Mouse (Mus musculus) kidney, postnatal 36 days (tissue): ENCODE measurements around the gene Zfp651.

ENCODE experiments used
- DNase-seq, 2 experiments: peaks; one replicate each; pipeline ENCODE4 v3.0.0; 2021 to 2022; ENCODE audit warnings: mixed read lengths in 2 of 2

Zfp651 gene

DNA sequence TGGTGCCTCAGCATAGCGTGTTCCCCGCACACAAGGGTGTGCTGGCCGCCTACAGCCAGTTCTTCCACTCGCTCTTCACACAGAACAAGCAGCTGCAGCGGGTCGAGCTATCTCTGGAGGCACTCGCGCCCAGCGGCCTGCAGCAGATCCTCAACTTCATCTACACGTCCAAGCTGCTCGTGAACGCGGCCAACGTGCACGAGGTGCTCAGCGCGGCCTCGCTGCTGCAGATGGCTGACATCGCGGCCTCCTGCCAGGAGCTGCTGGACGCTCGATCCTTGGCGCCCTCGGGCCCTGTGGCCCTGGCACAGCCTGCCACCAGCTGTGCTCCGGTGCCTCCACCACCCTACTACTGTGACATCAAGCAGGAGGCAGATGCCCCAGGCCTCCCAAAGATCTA is 3.6 kb downstream of the Zfp651 start:
- no peak for DNase-seq

- DNase-seq: peak in 1 of 2 experiments; percentile 33
Observed at GRCm38 (mm10) chr9:121763716-121764115, 4.6 kb downstream of the Zfp651 start.

DNA sequence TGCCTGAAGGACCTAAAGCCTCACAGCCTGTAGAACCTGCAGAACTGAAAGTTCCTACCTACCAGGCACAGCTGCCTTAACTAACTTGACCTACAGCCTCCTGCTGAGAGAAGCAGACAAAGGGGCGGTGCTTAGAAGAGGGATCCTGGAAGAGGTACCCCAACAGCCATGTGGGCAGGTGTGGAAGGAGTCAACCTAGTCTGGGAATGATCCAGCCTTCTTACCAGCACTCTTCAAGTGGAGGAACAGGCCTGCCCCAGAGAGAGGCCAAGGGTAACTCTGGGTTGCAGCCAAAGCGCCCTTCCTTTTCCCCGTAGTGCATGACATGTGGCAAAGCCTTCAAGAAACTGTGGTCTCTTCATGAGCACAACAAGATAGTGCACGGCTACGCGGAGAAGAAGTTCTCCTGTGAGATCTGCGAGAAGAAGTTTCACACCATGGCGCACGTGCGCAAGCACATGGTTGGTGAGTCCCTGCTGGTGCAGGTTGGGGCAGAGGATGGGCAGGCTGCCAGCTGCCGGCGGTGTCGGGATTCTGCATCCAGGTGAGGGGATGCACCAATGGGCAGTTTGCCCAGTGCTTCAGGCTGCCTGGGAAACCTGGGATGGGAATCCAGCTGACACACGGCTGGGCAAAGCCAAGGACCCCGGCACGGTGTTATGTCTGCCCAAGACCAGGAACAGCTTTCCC is 6.2 kb downstream of the Zfp651 start:
- DNase-seq: no peak

DNA sequence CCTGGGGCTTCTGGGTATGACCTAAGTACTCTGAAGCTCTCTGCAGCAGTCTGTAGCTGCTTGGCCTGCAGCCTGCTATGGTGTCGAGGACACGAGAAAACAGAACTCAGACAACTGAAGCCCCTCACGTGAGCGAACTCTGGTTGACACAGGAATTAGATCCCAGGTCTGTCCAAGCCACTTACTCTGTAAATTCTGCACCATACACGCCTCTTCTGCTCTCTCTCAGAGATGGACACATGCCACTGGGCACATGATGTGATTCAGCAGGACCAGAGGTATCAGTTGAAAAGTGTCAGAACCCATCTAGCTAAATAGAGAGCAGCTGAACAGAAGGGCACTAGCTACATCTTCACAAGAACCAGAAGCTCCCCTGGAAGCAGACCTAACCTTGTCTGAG is 13.3 kb downstream of the Zfp651 start:
- DNase-seq: no peak

DNA sequence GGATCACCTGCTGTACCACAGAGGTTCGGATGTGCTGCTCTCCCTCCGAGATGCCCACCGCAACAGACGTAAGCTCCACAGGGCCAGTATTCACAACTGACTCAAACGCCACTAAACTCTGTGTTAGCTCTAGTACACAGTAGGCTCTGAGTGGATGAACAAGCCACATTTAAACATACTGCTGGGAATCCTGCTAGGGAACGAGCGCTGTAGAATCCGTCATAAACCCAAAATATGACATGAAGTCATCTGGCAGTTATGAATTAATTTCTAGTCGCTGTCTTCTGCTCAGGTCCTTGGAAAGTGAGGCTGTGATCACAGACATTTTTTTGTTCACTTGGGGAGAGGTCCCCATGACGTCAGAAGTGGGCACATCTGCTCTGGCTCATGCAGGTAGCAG is 16.8 kb downstream of the Zfp651 start:
- DNase-seq: no peak

- no peak for DNase-seq
Observed at GRCm38 (mm10) chr9:121776511-121776910, 17.4 kb downstream of the Zfp651 start.

- no peak for DNase-seq
Observed at GRCm38 (mm10) chr9:121777484-121778065, 18.4 kb downstream of the Zfp651 start, which contains the start of gene Klhl40. TSS of gene Klhl40 (plus strand) at chr9:121777607.

GRCm38 (mm10) chr9:121778066-121778624 is 19.0 kb downstream of the Zfp651 start:
- DNase-seq: peak in 1 of 2 experiments; percentile 40

GRCm38 (mm10) chr9:121784801-121785200 is 25.7 kb downstream of the Zfp651 start:
- no peak for DNase-seq

DNA sequence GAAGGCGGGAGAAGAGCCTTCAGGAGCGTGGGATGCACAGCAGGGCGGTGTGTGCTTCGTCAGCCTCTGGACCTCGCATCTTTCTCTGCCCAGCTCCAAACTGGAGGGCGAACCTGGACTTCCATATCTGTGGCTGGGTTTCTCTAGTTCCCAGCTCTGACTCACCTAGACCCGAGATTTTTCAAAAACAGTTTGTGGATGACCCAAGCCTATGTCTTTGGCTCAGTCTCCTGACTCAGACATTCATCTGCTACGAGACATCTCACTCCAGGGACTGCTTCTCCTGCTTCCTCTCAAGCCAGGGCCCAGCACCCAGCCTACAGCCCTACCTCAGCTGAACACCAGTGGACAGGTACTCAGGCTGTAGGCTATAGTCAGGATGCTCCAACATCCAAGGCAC is 26.1 kb downstream of the Zfp651 start:
- no peak for DNase-seq

DNA sequence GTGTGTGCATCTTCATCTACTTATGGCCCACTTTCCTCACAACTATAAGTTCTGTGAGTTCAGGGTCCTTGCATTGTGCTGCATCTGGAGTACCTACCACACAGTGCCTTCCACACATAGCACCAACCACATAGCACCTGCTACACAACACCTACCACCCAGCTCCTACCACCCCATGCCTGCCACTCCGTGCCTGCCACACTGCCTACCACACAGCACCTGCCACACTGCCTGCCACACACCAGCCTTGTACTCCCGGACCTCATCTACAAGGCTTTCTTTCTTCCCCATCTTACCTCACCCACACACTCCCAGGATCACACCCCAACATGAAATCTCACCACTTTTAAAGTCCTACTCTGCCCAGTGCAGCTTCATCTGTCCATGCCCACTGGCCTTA is 27.2 kb downstream of the Zfp651 start:
- no peak for DNase-seq

DNA sequence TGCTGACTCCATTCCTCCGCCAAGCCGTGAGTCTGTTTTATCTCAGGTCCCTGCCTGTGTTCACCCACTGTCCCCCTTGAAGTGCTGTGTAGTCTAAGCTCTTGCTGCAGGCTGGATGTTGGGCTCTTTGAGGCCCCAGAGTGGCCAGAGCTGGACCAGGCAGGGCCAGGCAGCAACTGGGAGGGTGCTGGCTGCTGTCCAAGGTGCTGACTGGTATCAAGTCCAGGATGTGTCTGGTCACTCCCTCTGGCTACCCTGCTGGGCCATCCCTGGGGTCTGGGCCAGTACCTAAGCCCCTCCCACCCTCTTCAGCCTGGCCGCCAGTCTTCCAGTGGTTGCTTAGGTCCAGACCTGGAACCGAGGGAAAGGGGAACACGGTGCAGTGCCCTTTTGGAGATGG is 32.1 kb downstream of the Zfp651 start:
- DNase-seq: peak; percentile 71 to 88

DNA sequence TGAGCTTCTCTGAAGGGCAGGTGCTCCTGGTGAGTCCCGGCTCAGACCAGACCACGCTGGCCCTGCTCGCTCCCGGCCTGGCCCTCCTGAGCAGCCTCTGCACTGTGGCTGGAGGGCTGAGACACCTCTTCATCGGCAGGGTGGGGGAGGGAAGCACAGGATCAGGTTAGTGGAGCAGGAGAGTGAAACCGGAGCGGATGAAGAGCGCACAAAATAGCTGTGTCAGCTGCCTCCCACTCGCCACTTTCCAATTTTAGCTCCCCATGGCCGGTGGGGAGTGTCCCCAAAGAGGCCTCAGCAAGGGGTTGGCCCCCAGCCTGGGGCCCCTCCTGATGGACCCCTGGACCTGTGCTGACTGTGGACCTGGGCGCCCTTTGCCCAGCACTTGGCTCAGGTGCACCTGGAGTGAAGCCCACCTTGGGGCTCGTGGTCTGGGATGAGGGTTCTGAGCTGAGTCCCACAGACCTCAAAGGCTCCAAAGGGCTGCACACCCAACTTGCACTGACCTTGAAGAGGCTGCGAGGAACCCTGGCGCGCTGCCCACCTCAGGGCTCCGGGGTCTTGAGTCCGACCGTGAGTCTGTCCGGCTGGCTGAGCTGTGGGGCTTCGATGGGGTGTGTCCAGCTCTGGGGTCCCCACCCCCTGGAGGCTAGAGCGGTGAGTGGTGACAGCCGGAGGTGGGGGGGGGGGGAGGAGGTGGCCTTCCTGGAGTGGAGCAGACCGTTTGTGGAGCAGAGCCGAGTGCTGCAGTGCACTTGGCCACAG is 32.8 kb downstream of the Zfp651 start, which contains the start of gene Hhatl:
Hhatl (minus strand) TSS at position 751 of the 765 bp plus-strand sequence.
- DNase-seq: peak; percentile 37 to 45

- DNase-seq: peak; percentile 55 to 58
Observed at GRCm38 (mm10) chr9:121794972-121795539, 35.9 kb downstream of the Zfp651 start.

DNA sequence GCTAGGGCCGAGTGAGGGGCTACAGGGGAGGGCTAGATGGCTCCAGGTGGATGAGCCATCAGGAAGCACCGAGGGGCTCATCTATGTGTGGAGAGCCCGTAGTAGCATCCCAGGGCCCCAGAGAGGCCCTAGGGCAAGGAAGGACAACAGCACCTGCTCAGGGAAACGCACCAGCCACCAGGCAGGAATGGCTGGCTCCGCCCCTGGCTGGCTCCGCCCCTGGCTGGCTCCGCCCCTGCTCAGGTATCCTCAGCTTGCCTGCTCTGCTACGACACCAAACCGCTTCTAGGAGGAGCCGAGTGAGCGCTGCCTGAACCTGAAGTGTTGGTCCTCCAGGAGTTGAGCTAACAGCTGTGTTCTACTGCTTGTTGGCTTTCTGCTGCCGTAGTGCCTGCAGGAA is 38.6 kb downstream of the Zfp651 start:
- peak; percentile 53 to 73 for DNase-seq

- no peak for DNase-seq
Observed at GRCm38 (mm10) chr9:121798887-121799520, 39.9 kb downstream of the Zfp651 start.

- no peak for DNase-seq
Observed at GRCm38 (mm10) chr9:121802747-121803146, 43.6 kb downstream of the Zfp651 start.

DNA sequence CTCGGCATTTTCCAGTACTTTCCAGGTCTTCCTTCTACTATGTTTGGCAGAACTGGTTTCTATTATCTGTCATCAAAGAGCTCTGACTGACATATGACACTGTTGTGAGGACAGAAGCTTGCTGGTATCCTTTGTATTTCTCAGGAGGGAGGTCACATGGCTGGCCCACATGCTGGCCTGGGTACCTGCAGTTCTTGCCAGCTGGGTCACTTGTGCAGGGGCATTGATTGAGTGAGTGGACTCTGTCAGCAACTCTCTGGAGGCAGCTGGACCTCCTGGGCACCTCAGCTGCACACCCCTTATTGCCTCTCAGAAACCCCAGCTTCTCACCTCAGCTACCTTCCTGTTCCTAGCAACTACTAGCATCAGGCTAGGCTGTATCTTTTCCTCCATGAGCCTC is 48.4 kb downstream of the Zfp651 start:
- no peak for DNase-seq

- no peak for DNase-seq
Observed at GRCm38 (mm10) chr9:121807947-121808346, 48.8 kb downstream of the Zfp651 start.

DNA sequence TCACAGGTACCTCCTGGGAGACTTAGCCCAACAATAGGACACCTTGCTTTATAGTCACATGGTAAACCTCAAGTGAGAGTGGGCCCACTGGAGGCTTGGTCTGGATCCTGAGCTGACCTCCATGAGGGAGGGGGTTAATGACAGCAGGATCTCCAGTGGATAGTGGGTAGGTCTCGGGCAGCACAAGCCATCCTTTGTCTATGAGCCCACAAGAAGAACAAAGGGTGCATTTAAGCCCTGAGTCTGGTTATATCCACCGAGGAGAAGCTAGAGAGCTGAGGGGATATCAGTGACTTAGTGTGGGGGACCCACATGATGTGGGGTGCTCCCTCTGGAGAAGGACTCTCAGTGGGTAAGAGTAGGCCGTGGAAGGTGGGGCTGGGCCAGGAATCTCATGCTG is 49.4 kb downstream of the Zfp651 start:
- no peak for DNase-seq

DNA sequence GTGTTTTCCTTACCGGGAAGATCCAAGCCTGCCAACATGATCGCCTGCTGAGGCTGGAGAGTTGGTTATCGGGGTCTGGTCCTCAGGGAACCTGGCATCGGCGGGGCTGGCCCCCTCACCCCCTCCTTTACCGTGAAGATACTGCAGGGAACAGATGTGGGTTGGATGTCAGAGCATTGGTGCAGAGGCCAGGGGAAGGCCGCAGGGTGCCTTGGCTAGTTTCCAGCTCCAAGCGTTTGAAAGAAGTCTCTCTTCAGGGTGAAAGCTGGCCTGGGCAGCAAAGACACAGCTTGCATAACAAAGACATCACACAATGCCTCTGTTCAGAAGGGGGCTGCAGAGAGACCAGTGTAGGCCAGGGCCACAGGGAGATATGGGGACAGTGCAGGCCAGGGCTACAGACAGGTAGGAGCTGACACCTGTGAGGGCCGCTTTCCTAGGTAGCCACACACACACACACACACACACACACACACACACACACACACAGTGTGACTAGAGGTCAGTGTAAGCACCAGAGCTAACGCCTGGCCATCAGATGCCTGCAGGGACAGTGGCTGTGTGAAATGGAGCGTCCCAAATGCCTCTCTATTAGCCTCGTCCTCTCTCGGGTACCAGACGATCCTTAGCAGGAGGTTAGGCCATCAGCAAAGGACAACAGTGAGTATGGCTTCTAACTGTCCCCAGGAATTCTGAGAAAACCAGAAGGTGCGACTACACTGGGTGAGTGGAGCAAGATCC is 51.1 kb downstream of the Zfp651 start:
- no peak for DNase-seq

DNA sequence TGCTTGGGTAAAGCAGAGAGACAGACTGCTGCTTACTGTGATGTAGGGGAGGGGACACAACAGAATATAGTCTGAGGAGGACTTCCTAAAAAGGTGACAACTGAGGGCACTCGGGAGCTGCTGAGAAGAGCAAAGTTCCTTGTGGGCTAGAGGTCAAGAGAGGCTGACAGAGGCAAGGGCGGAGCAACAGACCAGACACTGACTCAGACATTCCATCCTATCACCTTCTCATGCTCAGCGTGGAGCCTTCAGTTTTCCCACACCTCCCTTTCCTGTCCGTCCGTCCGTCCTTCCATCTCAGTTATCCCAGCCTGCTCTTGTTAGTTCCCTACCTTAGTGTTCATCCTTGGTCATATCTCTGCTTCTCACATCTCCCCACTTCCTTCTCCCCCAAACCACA is 56.1 kb downstream of the Zfp651 start:
- DNase-seq: no peak
